Mouse (Mus musculus) hindbrain, embryonic 13.5 days (tissue): Measurements from ENCODE around the gene Eid2. TPM values are rescaled to one million over a fixed set of nuclear protein-coding genes. Genes with fewer than 3 reads are reported as not detected.

Experiments
- ATAC-seq: fragments of 200-750 bp; cut with Nextera tagmentation; 2 replicates; pipeline ENCODE4 v1.8.0; 2017; ENCODE audit warnings: moderate TSS enrichment; ENCODE audit not compliant: low FRiP score
- H3K27ac ChIP-seq: fragments of 300-500 bp; sonication (generic); 2 replicates; pipeline ENCODE4 v1.5.1; 2015; ENCODE audit warnings: inconsistent platforms, mild to moderate bottlenecking, moderate library complexity
- H3K27me3 ChIP-seq: fragments of 300-500 bp; sonication (generic); 2 replicates; pipeline ENCODE4 v1.6.1; 2015; ENCODE audit warnings: mild to moderate bottlenecking, inconsistent platforms
- H3K36me3 ChIP-seq: fragments of 300-500 bp; sonication (generic); 2 replicates; pipeline ENCODE4 v1.6.1; 2015; ENCODE audit warnings: mild to moderate bottlenecking, inconsistent platforms
- H3K4me1 ChIP-seq: fragments of 300-500 bp; sonication (generic); replicated peaks from 2 replicates; pipeline ENCODE4 v1.6.1; 2015; ENCODE audit warnings: inconsistent platforms
- H3K4me2 ChIP-seq: fragments of 300-500 bp; sonication (generic); 2 replicates; pipeline ENCODE4 v1.6.1; 2015; ENCODE audit warnings: inconsistent platforms, mild to moderate bottlenecking, moderate library complexity
- H3K4me3 ChIP-seq: fragments of 300-500 bp; sonication (generic); 2 replicates; pipeline ENCODE4 v1.5.1; 2015; ENCODE audit warnings: mild to moderate bottlenecking, inconsistent platforms
- H3K9ac ChIP-seq: fragments of 300-500 bp; sonication (generic); 2 replicates; pipeline ENCODE4 v1.6.1; 2015; ENCODE audit warnings: mild to moderate bottlenecking, inconsistent platforms
- H3K9me3 ChIP-seq: fragments of 300-500 bp; sonication (generic); 2 replicates; pipeline ENCODE4 v1.6.1; 2016; ENCODE audit warnings: inconsistent platforms
- WGBS: fragments of 180-500 bp; shearing (Covaris S2); methylation state at CpG from one replicate; pipeline ENCODE4 v1.1.7; 2015; 5-methylcytosine and 5-hydroxymethylcytosine counted together
- polyA plus RNA-seq: library from polyadenylated mRNA; unstranded; fragments of >200 nt; fragmentation: Nextera tagmentation; extraction: Ambion mirVana; gene quantifications from 2 replicates; pipeline ENCODE4 v1.2.1, GENCODE M21; 2015

The Eid2 gene
- polyA plus RNA-seq, 1 experiment from 2014 or later, result 4.3 TPM

GRCm38 (mm10) chr7:28268042-28268531, 406 bp downstream of the Eid2 start:
- Histone ChIP-seq H3K9me3 (no peaks in the 10 kb centered on the region), H3K4me3 (peak overlapping the region; percentile 99), H3K9ac (peak overlapping the region; percentile 100), H3K4me1 (peaks cover 18% of the 10 kb centered on the region), H3K27me3 (0 out of 2 replicates have a peak, but pooled peaks cover 9% of the 10 kb centered on the region), H3K4me2 (peak overlapping the region; percentile 86), H3K27ac (peak overlapping the region; percentile 96), H3K36me3 (peaks cover 31% of the 10 kb centered on the region)
- WGBS, result under 1% methylated on average over 47 of the region's 62 CpGs
- ATAC-seq, result peak; percentile 82

DNA sequence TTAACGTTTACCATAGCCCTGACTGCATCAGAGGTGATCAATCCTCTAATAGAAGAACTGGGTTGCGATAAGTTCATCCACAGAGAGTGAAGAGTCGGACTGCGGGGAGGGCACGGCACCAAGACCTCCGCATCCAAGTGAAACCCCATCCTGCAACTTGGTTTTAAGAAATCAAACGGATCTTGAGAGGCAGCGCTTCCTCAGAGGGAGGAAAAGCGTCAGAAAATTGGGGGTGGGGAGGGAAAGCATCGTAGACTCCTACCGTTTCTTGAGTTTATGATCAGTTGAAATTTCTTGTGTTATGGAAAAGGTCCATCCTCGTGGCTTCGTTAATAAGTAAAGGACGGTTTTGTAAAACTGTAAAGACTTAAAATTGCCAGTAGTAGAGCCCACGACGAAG, 895 bp downstream of the Eid2 start:
- 31% methylated on average over 16 of the region's 16 CpGs for WGBS
- H3K36me3 ChIP-seq, result peaks cover 35% of the 10 kb centered on the region
- H3K4me1 ChIP-seq, result peaks cover 18% of the 10 kb centered on the region
- 0 out of 2 replicates have a peak, but pooled peaks cover 9% of the 10 kb centered on the region for H3K27me3 ChIP-seq
- H3K4me2 ChIP-seq, result peak overlapping the region; percentile 86
- no peak for ATAC-seq
- no peaks in the 10 kb centered on the region for H3K9me3 ChIP-seq
- peak overlapping the region; percentile 99 for H3K4me3 ChIP-seq
- peak overlapping the region; percentile 96 for H3K27ac ChIP-seq
- peak overlapping the region; percentile 100 for H3K9ac ChIP-seq

GRCm38 (mm10) chr7:28269355-28269754, 1.7 kb downstream of the Eid2 start:
- 0 out of 2 replicates have a peak, but pooled peaks cover 5% of the 10 kb centered on the region for H3K27me3 ChIP-seq
- H3K27ac ChIP-seq, result no peak overlapping the region
- WGBS, result 94% methylated on average over 12 of the region's 12 CpGs
- peak overlapping the region; percentile 99 for H3K4me3 ChIP-seq
- H3K4me2 ChIP-seq, result peak overlapping the region; percentile 86; the same call in 1 of the 2 replicates
- H3K9me3 ChIP-seq, result no peaks in the 10 kb centered on the region
- peaks cover 37% of the 10 kb centered on the region for H3K36me3 ChIP-seq
- no peak for ATAC-seq
- H3K9ac ChIP-seq, result no peak overlapping the region
- H3K4me1 ChIP-seq, result peaks cover 18% of the 10 kb centered on the region

- Histone ChIP-seq H3K36me3 (peaks cover 41% of the 10 kb centered on the region), H3K4me3 (no peak overlapping the region), H3K9me3 (no peaks in the 10 kb centered on the region), H3K4me1 (peaks cover 18% of the 10 kb centered on the region), H3K4me2 (no peak overlapping the region), H3K9ac (no peak overlapping the region), H3K27ac (no peak overlapping the region), H3K27me3 (no peaks in the 10 kb centered on the region)
- no peak for ATAC-seq
- 73% methylated on average over 3 of the region's 3 CpGs for WGBS
Observed at GRCm38 (mm10) chr7:28271761-28272160, 4.1 kb downstream of the Eid2 start.

GRCm38 (mm10) chr7:28277237-28277614, 9.5 kb downstream of the Eid2 start:
- no peak overlapping the region for H3K9ac ChIP-seq
- no peaks in the 10 kb centered on the region for H3K9me3 ChIP-seq
- no peak overlapping the region for H3K27ac ChIP-seq
- no peak for ATAC-seq
- H3K36me3 ChIP-seq, result peaks cover 25% of the 10 kb centered on the region
- no peak overlapping the region for H3K4me2 ChIP-seq
- H3K4me1 ChIP-seq, result peaks cover 21% of the 10 kb centered on the region
- 63% methylated on average over 8 of the region's 8 CpGs for WGBS
- H3K27me3 ChIP-seq, result no peaks in the 10 kb centered on the region
- no peak overlapping the region for H3K4me3 ChIP-seq

GRCm38 (mm10) chr7:28277615-28278278, 10.1 kb downstream of the Eid2 start, which contains the start of gene Eid2b:
Gene Eid2b (plus strand): TSS chr7:28277739.
- H3K9me3 ChIP-seq, result no peaks in the 10 kb centered on the region
- H3K27ac ChIP-seq, result peak within 1 kb of the TSS; percentile 91
- H3K36me3 ChIP-seq, result peaks cover 20% of the 10 kb centered on the region
- 3% methylated on average over 68 of the region's 68 CpGs for WGBS
- peak within 1 kb of the TSS; percentile 69 for H3K4me3 ChIP-seq
- peaks cover 21% of the 10 kb centered on the region for H3K4me1 ChIP-seq
- H3K4me2 ChIP-seq, result peak within 1 kb of the TSS; percentile 86
- peak; percentile 68 for ATAC-seq
- peak within 1 kb of the TSS; percentile 91 for H3K9ac ChIP-seq
- H3K27me3 ChIP-seq, result no peaks in the 10 kb centered on the region

GRCm38 (mm10) chr7:28278279-28278652, 10.6 kb downstream of the Eid2 start:
- H3K36me3 ChIP-seq, result peaks cover 15% of the 10 kb centered on the region
- no peak for ATAC-seq
- H3K9me3 ChIP-seq, result no peaks in the 10 kb centered on the region
- H3K4me3 ChIP-seq, result peak overlapping the region; percentile 69
- WGBS, result 85% methylated on average over 7 of the region's 7 CpGs
- peak overlapping the region; percentile 86 for H3K4me2 ChIP-seq
- H3K27ac ChIP-seq, result peak overlapping the region; percentile 91
- peaks cover 21% of the 10 kb centered on the region for H3K4me1 ChIP-seq
- peak overlapping the region; percentile 91 for H3K9ac ChIP-seq
- no peaks in the 10 kb centered on the region for H3K27me3 ChIP-seq

DNA sequence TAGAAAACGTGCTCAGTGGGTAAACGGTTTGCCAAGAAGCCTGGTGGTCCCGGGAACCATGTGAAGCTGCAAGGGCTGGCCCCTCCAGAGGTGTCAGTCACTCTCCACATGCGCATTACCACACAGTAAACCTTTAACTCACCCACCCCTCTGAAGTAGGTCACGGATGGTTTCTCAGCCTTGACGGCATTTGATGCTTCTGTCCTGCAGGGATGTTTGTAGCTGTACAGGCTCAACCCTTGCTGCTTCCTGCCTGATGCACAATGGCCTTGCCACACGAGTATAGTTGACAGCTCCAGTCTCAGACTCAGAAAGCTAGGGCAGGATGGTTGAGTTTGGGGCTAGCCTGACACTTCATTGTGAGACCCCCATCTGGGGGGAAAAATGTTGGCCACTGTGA, 12.9 kb downstream of the Eid2 start:
- H3K9ac ChIP-seq, result no peak overlapping the region
- H3K36me3 ChIP-seq, result 0 out of 2 replicates have a peak, but pooled peaks cover 7% of the 10 kb centered on the region
- H3K4me1 ChIP-seq, result peaks cover 21% of the 10 kb centered on the region
- H3K4me3 ChIP-seq, result no peak overlapping the region
- H3K4me2 ChIP-seq, result no peak overlapping the region
- H3K9me3 ChIP-seq, result no peaks in the 10 kb centered on the region
- no peak for ATAC-seq
- no peaks in the 10 kb centered on the region for H3K27me3 ChIP-seq
- no peak overlapping the region for H3K27ac ChIP-seq
- WGBS, result 85% methylated on average over 7 of the region's 7 CpGs

GRCm38 (mm10) chr7:28290165-28290564, 22.5 kb downstream of the Eid2 start:
- H3K9ac ChIP-seq, result peak overlapping the region; percentile 51; the same call in 1 of the 2 replicates
- H3K4me2 ChIP-seq, result peak overlapping the region; percentile 53
- no peak for ATAC-seq

GRCm38 (mm10) chr7:28290638-28291590, 23.2 kb downstream of the Eid2 start, which contains the start of gene Selenov:
Gene Selenov (minus strand): TSS chr7:28291186.
- no peak within 1 kb of the TSS for H3K27ac ChIP-seq
- H3K27me3 ChIP-seq, result peaks cover 78% of the 10 kb centered on the region
- no peaks in the 10 kb centered on the region for H3K9me3 ChIP-seq
- no peaks in the 10 kb centered on the region for H3K36me3 ChIP-seq
- WGBS, result under 1% methylated on average over 52 of the region's 52 CpGs
- H3K4me2 ChIP-seq, result peak within 1 kb of the TSS; percentile 53
- H3K9ac ChIP-seq, result peak within 1 kb of the TSS; percentile 51
- H3K4me1 ChIP-seq, result peaks cover 39% of the 10 kb centered on the region
- 0 out of 2 replicates have a peak, but pooled peaks have one; percentile 49 for ATAC-seq
- peak within 1 kb of the TSS; percentile 30 for H3K4me3 ChIP-seq

More at GRCm38 (mm10) chr7:28290165-28290564, 22.5 kb downstream of the Eid2 start:
- Histone ChIP-seq H3K27ac (no peak overlapping the region), H3K36me3 (no peaks in the 10 kb centered on the region), H3K4me1 (peaks cover 38% of the 10 kb centered on the region), H3K4me3 (peak overlapping the region; percentile 30), H3K9me3 (no peaks in the 10 kb centered on the region), H3K27me3 (peaks cover 72% of the 10 kb centered on the region)
- 1% methylated on average over 16 of the region's 18 CpGs for WGBS

- ATAC-seq, result peak; percentile 67
- Histone ChIP-seq H3K27me3 (peaks cover 76% of the 10 kb centered on the region), H3K4me2 (peak overlapping the region; percentile 76), H3K4me3 (peak overlapping the region; percentile 56), H3K27ac (no peak overlapping the region), H3K36me3 (no peaks in the 10 kb centered on the region), H3K9me3 (no peaks in the 10 kb centered on the region), H3K4me1 (peaks cover 44% of the 10 kb centered on the region), H3K9ac (peak overlapping the region; percentile 73)
- under 1% methylated on average over 63 of the region's 63 CpGs for WGBS
Observed at GRCm38 (mm10) chr7:28294481-28294880, 26.8 kb downstream of the Eid2 start.
